Mouse (Mus musculus): ENCODE measurements around the gene Crybb1.

GRCm38 (mm10) chr5:112285548-112286085, 30.0 kb downstream of the Crybb1 start:
- TF ChIP-seq GATA1 (IDR thresholded peaks at IDR 0.05; ENCODE audit: low read length): no peak
- no peak for TF ChIP-seq TAL1 (IDR thresholded peaks at IDR 0.05; ENCODE audit: low read length)

Data from erythroblast, embryonic 14.5 days (primary cell).